Mouse (Mus musculus) embryonic facial prominence, embryonic 11.5 days (tissue): ENCODE measurements around the gene Dennd4a. TPM values are rescaled to one million over a fixed set of nuclear protein-coding genes. Genes with fewer than 3 reads are reported as not detected.
"Not testable (repeated sequence)": the region's sequence is repeated elsewhere in the genome, so short reads cannot be mapped to it uniquely, and the experiment has no call there.

ENCODE experiments used
- ATAC-seq: fragments of 200-750 bp; cut with Nextera tagmentation; replicated peaks from 2 replicates; pipeline ENCODE4 v1.8.0; 2017; ENCODE audit warnings: low read depth; ENCODE audit not compliant: insufficient number of reproducible peaks, low FRiP score, low TSS enrichment
- DNase-seq: peaks from one replicate; pipeline ENCODE4 v3.0.0-alpha.2; 2015; ENCODE audit warnings: low spot score
- H3K27ac ChIP-seq: fragments of 300-500 bp; sonication (generic); replicated peaks from 2 replicates; pipeline ENCODE4 v1.5.1; 2014; ENCODE audit warnings: mild to moderate bottlenecking, low read depth, low read length, control low read depth
- H3K27me3 ChIP-seq: fragments of 300-500 bp; sonication (generic); 2 replicates; pipeline ENCODE4 v1.6.1; 2014; ENCODE audit warnings: mild to moderate bottlenecking, low read length, moderate library complexity, mixed read lengths; ENCODE audit not compliant: control insufficient read depth, insufficient read depth
- H3K36me3 ChIP-seq: fragments of 300-500 bp; sonication (generic); replicated peaks from 2 replicates; pipeline ENCODE4 v1.6.1; 2014; ENCODE audit warnings: low read depth, mild to moderate bottlenecking, low read length, moderate library complexity, mixed read lengths; ENCODE audit not compliant: control insufficient read depth, insufficient read depth
- H3K4me1 ChIP-seq: fragments of 300-500 bp; sonication (generic); 2 replicates; pipeline ENCODE4 v1.6.1; 2014; ENCODE audit warnings: low read length, mixed read lengths; ENCODE audit not compliant: control insufficient read depth, insufficient read depth
- H3K4me2 ChIP-seq: fragments of 300-500 bp; sonication (generic); 2 replicates; pipeline ENCODE4 v1.6.1; 2014; ENCODE audit warnings: low read depth, mild to moderate bottlenecking, control low read depth, low read length, moderate library complexity
- H3K4me3 ChIP-seq: fragments of 300-500 bp; sonication (generic); 2 replicates; pipeline ENCODE4 v1.5.1; 2014; ENCODE audit warnings: low read depth, low read length, control low read depth
- H3K9ac ChIP-seq: fragments of 300-500 bp; sonication (generic); replicated peaks from 2 replicates; pipeline ENCODE4 v1.6.1; 2014; ENCODE audit warnings: mild to moderate bottlenecking, control low read depth, low read length
- H3K9me3 ChIP-seq: fragments of 300-500 bp; sonication (generic); replicated peaks from 2 replicates; pipeline ENCODE4 v1.6.1; 2016; ENCODE audit warnings: mild to moderate bottlenecking, low read length, inconsistent platforms, mixed read lengths; ENCODE audit not compliant: control insufficient read depth
- WGBS: fragments of 180-500 bp; shearing (Covaris S2); extraction: QIAGEN DNeasy Blood & Tissue Kit; methylation state at CpG from one replicate; pipeline ENCODE4 v1.1.7; 2014; 5-methylcytosine and 5-hydroxymethylcytosine counted together
- polyA plus RNA-seq: library from polyadenylated mRNA; unstranded; fragments of >200 nt; fragmentation: Nextera tagmentation; extraction: Ambion mirVana; gene quantifications from 2 replicates; pipeline ENCODE4 v1.2.1, GENCODE M21; 2014

Gene Dennd4a
- polyA plus RNA-seq, 1 experiment from 2014 or later: 5.6 TPM

DNA sequence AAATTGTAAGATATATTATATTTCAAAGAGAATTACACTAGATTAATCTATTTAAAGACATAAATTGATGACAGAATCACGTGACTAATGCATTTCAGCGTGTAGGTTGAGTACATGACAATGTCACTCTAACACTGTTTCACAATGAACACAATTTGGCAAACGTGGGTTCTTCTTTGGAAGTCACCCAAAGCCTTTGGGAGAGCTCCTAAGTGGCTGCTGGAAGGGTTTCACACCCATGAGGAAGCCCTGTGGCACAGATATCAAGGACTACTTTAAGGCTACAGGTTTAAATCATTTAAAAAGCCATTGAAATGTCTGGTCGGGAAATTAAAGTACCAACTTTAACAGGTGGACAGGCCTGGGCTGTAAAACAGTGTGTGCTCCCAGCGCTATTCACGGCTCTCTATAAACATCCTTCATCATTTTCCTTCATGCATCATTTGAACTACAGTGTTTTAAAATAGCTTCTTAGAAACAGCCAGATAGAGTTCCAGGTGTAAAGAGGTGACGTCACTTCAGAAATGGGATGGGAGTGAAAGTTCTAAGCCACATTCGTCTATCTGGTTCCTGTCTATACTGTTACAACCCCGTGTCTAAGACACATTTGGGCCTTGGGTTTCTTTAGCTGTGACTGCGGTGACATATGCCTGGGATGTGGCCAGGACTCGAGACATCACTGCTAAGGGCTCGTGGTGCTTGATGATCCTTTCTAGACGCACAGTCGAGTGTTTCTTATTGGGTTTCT is 3.9 kb upstream of the Dennd4a start:
- Histone ChIP-seq H3K4me2 (no peak overlapping the region), H3K27me3 (no peaks in the 10 kb centered on the region), H3K27ac (no peak overlapping the region), H3K4me1 (no peaks in the 10 kb centered on the region), H3K36me3 (no peaks in the 10 kb centered on the region), H3K9me3 (no peaks in the 10 kb centered on the region), H3K4me3 (no peak overlapping the region), H3K9ac (no peak overlapping the region)
- ATAC-seq (no peak), DNase-seq (no peak)
- 83% methylated on average over 14 of the region's 14 CpGs for WGBS

DNA sequence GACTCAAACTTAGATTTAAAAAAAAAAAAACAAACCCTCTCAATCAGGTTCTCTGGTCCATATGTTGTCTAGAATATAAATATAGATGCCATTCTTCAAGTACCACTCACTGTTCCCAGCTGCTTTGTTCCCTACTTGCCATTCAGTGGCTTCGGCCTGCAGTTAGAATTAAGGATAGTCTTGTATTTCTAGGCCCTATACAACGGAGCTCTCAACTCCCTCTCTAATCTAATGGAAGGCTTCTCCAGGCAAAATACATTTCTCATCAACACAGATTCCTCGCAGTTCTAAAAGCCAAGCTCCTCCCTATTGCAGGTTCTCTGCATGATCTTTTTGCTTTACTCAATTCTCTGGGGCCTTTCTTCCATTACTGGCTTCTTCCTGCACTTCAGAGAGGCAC is 1.3 kb upstream of the Dennd4a start:
- H3K9me3 ChIP-seq: no peaks in the 10 kb centered on the region
- DNase-seq: no peak
- no peak overlapping the region for H3K4me3 ChIP-seq
- WGBS: 72% methylated on average over 3 of the region's 3 CpGs
- no peak overlapping the region for H3K9ac ChIP-seq
- H3K4me2 ChIP-seq: no peak overlapping the region
- ATAC-seq: no peak
- H3K27ac ChIP-seq: no peak overlapping the region
- H3K36me3 ChIP-seq: no peaks in the 10 kb centered on the region
- no peaks in the 10 kb centered on the region for H3K27me3 ChIP-seq
- H3K4me1 ChIP-seq: no peaks in the 10 kb centered on the region

DNA sequence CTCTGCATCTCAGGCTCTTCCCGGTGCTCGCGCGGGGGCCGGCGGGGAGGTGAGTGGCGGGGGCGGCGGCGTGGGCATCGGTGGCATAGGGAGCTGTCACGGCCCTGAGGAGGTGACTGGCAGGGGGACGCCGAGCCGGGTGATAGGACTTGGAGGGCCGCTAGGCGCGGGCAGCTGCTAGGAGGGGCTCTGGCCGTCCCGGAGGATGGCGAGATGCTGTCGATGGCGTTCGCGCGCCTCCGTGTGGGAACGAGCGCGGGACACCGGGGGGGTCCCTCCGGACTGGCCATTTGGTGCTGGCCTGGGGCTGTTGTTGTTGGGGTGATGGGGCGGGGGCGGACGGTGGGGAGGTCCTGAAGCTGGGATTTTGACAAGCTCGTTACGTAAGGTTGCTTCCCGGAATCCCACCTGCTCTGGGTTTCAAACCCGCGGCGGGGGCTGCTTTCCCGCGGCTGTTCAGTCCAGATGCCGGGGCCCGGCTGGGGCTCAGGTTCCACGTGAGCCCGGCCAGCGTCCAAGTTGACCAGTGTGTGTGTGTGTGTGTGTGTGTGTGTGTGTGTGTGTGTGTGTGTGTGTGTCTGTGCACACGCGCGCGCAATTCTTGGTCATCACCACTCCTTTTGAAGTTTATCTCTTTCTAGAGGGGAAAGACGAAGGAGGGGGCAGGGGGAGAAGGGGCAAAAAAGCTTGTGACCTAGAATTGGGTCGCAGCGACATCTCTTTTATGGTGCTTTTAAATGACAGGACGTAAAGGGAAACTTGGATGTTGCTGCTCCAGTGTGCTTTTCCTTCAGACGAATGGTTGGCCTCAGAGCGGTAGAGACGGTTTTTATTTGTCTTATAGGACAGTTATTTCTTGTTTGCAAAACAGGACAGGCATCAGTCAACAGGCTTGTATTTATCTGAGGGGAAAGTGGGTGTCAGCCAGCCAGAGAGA is 666 bp downstream of the Dennd4a start:
- DNase-seq: peak; percentile 67
- H3K9ac ChIP-seq: peak overlapping the region; percentile 74
- no peaks in the 10 kb centered on the region for H3K4me1 ChIP-seq
- peak; percentile 86 for ATAC-seq
- peak overlapping the region; percentile 85 for H3K4me3 ChIP-seq
- no peaks in the 10 kb centered on the region for H3K36me3 ChIP-seq
- no peaks in the 10 kb centered on the region for H3K9me3 ChIP-seq
- H3K27ac ChIP-seq: peak overlapping the region; percentile 83
- WGBS: 0% methylated on average over 58 of the region's 59 CpGs
- H3K4me2 ChIP-seq: peak overlapping the region; percentile 71
- no peaks in the 10 kb centered on the region for H3K27me3 ChIP-seq

DNA sequence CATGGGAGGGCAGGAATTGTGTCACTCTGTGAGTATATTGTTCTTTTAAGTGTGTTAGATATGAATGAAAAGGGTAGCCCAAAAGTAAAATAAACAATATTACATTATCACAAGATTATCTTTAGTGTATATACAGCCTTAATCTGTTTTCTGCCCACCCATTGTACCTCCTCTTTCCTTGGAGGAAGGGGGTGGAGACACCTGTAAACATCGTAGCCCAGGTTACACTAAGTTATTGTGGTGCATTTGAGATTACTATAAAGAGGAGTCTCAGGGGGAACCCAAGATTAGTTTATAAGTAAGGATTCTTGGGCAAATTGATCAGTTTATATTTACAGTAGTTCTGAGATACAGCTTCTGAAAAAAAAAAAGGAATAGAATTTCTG is 1.3 kb downstream of the Dennd4a start:
- WGBS: 25% methylated on average over 1 of the region's 1 CpGs
- Histone ChIP-seq H3K36me3 (no peaks in the 10 kb centered on the region), H3K4me1 (no peaks in the 10 kb centered on the region), H3K4me3 (peak overlapping the region; percentile 85), H3K9me3 (no peaks in the 10 kb centered on the region), H3K27me3 (no peaks in the 10 kb centered on the region), H3K27ac (no peak overlapping the region), H3K9ac (no peak overlapping the region), H3K4me2 (peak overlapping the region; percentile 71)
- DNase-seq: no peak
- no peak for ATAC-seq

DNA sequence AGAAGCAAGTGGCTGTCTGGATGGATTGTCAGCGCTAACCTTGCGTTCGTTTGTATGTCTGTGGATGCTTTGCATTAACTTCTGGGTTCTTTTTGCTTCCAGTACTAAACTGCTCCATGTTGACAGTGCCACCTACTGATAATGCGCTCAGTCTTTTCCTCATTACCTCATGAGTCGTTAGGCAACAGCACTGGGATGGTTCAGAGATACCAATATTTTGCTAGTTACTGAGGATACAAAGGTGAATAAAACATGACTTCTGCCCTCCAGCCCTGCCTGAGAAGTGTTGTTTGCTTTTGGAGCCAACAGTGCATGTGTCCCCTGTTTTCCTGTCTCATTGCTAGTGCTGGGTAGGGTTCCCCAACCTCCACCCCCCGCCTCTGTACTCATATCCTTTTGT is 3.1 kb downstream of the Dennd4a start:
- Histone ChIP-seq H3K27me3 (no peaks in the 10 kb centered on the region), H3K4me2 (no peak overlapping the region), H3K9ac (no peak overlapping the region), H3K4me3 (no peak overlapping the region), H3K27ac (no peak overlapping the region), H3K9me3 (no peaks in the 10 kb centered on the region), H3K4me1 (no peaks in the 10 kb centered on the region), H3K36me3 (no peaks in the 10 kb centered on the region)
- WGBS: 82% methylated on average over 6 of the region's 6 CpGs
- DNase-seq: no peak
- ATAC-seq: no peak

DNA sequence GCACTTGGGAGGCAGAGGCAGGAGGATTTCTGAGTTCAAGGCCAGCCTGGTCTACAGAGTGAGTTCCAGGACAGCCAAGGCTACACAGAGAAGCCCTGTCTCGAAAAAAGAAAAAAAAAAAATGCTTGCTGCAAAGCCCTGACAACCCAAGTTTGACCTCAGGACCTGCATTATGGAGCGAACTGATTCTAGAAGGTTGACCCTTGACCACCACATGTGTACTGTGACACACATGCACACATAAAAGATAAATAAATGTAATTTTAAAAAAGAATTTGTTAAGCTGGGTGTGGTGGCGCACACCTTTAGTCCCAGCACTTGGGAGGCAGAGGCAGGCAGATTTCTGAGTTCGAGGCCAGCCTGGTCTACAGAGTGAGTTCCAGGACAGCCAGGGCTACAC is 8.5 kb downstream of the Dennd4a start:
- not testable (repeated sequence) for ATAC-seq, H3K27ac ChIP-seq, H3K9ac ChIP-seq, H3K36me3 ChIP-seq, H3K4me2 ChIP-seq, H3K4me1 ChIP-seq, H3K27me3 ChIP-seq, H3K4me3 ChIP-seq, H3K9me3 ChIP-seq, DNase-seq
- 95% methylated on average over 4 of the region's 4 CpGs for WGBS

DNA sequence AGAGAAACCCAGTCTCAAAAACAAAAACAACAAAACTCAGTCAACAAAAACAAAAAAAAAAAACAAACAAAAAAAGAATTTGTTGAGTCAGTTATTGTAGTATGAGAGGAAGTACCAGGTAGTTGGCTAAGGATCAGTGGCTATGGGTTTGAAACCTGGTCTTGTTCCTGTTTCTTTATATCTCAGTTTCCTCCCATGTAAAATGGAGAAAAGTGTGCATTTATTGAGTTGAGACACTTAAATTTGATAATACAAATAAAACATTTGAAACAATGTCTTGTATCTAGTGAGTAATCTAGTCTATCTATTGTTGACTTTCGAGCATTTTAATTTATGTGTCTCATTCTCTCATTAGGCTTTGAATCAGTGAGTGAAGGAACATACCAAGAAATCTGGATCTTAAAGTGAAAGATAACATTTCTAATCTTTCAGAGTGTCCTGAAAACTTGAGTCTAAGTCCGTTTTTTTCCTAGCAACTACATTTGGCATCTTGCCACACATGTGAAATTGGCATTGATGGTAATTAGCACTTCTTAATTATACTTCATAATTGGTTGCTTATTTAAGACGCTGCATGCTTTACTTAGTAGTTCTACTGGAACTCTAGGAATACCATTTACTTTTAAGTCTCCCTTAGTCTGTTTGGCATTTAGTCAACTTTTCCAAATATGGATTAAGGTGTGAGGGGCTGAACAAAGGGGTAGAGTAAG is 9.1 kb downstream of the Dennd4a start:
- ATAC-seq: no peak

More for the DNA sequence above, 9.1 kb downstream of the Dennd4a start:
- WGBS: 82% methylated on average over 3 of the region's 3 CpGs
- Histone ChIP-seq H3K27ac (no peak overlapping the region), H3K4me2 (no peak overlapping the region), H3K4me3 (no peak overlapping the region), H3K4me1 (no peaks in the 10 kb centered on the region), H3K9me3 (no peaks in the 10 kb centered on the region), H3K36me3 (no peaks in the 10 kb centered on the region), H3K9ac (no peak overlapping the region), H3K27me3 (no peaks in the 10 kb centered on the region)
- DNase-seq: no peak
